In the genomic region with DNA sequence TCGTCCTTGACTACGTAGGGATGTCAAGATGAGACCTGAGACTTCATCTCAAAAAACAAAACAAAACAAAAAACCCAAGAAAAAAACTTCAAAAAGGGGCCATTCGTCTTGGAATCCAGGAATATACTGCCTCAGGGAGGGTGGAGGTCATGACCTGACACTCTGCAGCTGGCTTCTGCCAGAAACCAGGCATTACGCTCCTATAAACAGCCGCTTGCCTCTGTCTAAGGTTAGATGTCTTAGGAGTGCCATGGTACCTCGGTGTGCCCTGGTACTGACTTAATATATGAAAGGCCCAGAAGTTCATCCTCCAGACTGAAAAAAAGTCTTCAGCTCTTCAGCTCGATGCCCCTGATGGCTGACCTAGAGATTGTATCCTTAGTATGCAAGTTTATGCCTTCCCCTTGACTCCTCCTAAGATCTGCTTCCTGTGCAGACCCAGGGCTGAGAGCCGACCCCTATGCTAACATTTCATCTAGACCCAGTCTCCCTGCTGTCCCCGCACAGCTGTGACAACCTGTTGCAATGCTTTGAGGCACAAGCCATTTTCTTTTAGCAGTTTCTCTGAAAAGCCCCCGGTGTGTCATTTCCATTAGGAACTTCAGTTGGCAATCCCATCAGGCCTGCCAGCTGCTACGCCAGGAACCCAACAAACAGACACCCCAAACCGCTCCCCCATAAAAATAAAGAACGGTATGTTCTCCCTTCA, we compare ENCODE assay signal across 14 mouse cellular contexts.
A peak's percentile ranks its signal among the peaks of the same experiment; 100 is the strongest.
DNase-seq lines count a peak whose midpoint lies in the region.
"Had no signal": no experiment of that assay in that cellular context is flagged by ENCODE, and none has a peak within 500 bp of the region (broad histone marks: within the 10 kb centered on the region; RNA-seq: fewer than 3 reads in every experiment).

No protein-coding gene starts in this region.

- peak; percentile 60 for DNase-seq in embryo, embryonic 10 days (ENCODE audit: low spot score)
- no peak for DNase-seq in embryo, embryonic 11 days
- DNase-seq in layer of hippocampus, adult 9-11 months, result peak; percentile 25
- no peak for DNase-seq in layer of hippocampus, adult 9-10 months (ENCODE audit: low spot score)
- DNase-seq in ZHBTc4 (ENCODE audit: low read depth, low spot score), result peak; percentile 36
- peak; percentile 50 for DNase-seq in yolk sac, embryonic 10.5 days (ENCODE audit: low spot score)
- DNase-seq in lung, postnatal 10 days, result no peak
- DNase-seq: adrenal gland, postnatal 14 days; cerebellum, adult 11-12 months; cerebellum, adult 9-10 months; gastrocnemius, adult 2 months; gastrocnemius, postnatal 25 days; heart, postnatal 10 days; heart, postnatal 4 days had no signal

Comparison
In these comparisons a context has a peak if more than half of its experiments do, and no peak if none do; other contexts are left out.
1. DNase-seq: peak in embryo, embryonic 10 days (single experiment), layer of hippocampus, adult 9-11 months (single experiment), ZHBTc4 (single experiment) and yolk sac, embryonic 10.5 days (single experiment); none in embryo, embryonic 11 days (single experiment), layer of hippocampus, adult 9-10 months (single experiment) and lung, postnatal 10 days (single experiment).